Mouse (Mus musculus) brain, embryonic 14.5 days (tissue): ENCODE data around the gene Tnp1. TPM values are rescaled to one million over a fixed set of nuclear protein-coding genes. Genes with fewer than 3 reads are reported as not detected.

ENCODE experiments used
- DNase-seq: peaks from one replicate; pipeline ENCODE4 v3.0.0-alpha.2; 2011; ENCODE audit warnings: low read depth
- CTCF ChIP-seq: fragments of 200-500 bp; IDR thresholded peaks from 2 replicates; pipeline ENCODE4 v1.5.1; 2012; ENCODE audit warnings: inconsistent platforms, mild to moderate bottlenecking, moderate library complexity, borderline replicate concordance; ENCODE audit not compliant: insufficient read depth, insufficient read length; ENCODE audit errors: extremely low read depth
- POLR2A ChIP-seq: fragments of 200-500 bp; IDR thresholded peaks from 2 replicates; pipeline ENCODE4 v1.6.1; 2012; ENCODE audit warnings: mild to moderate bottlenecking, inconsistent platforms, borderline replicate concordance; ENCODE audit not compliant: poor library complexity, insufficient read depth, insufficient read length, severe bottlenecking; ENCODE audit errors: extremely low read depth
- polyA plus RNA-seq: library from polyadenylated mRNA; depleted of rRNA; stranded (reverse); fragments of >200 nt; gene quantifications from 2 replicates; pipeline ENCODE4 v1.2.3, GENCODE M21; 2012; rRNA removed

The Tnp1 gene
- polyA plus RNA-seq = not detected in 2 replicates

GRCm38 (mm10) chr1:73015731-73016130 lies at the start of gene Tnp1:
Gene Tnp1 (minus strand): TSS chr1:73015909.
- no peak for DNase-seq
- TF ChIP-seq CTCF (no peak), POLR2A (no peak)

- DNase-seq = no peak
Observed at GRCm38 (mm10) chr1:73064336-73064735, 48.6 kb upstream of the Tnp1 start.

GRCm38 (mm10) chr1:73061491-73062233 lies 46.0 kb upstream of the Tnp1 start:
- TF ChIP-seq POLR2A (no peak), CTCF (no peak)
- DNase-seq = no peak

More at GRCm38 (mm10) chr1:73064336-73064735, 48.6 kb upstream of the Tnp1 start:
- no peak for TF ChIP-seq POLR2A
- TF ChIP-seq CTCF = no peak

- TF ChIP-seq POLR2A (no peak), CTCF (no peak)
Observed at GRCm38 (mm10) chr1:73060271-73060670, 44.6 kb upstream of the Tnp1 start.

GRCm38 (mm10) chr1:73056266-73057001 lies 40.7 kb upstream of the Tnp1 start:
- TF ChIP-seq CTCF (no peak), POLR2A (no peak)
- no peak for DNase-seq

More at GRCm38 (mm10) chr1:73060271-73060670, 44.6 kb upstream of the Tnp1 start:
- no peak for DNase-seq

GRCm38 (mm10) chr1:73055820-73056219 lies 40.1 kb upstream of the Tnp1 start:
- no peak for TF ChIP-seq POLR2A
- no peak for TF ChIP-seq CTCF
- DNase-seq = no peak

GRCm38 (mm10) chr1:73055206-73055605 lies 39.5 kb upstream of the Tnp1 start:
- TF ChIP-seq CTCF = no peak
- TF ChIP-seq POLR2A = no peak
- DNase-seq = peak; percentile 38

GRCm38 (mm10) chr1:73053545-73054326 lies 38.0 kb upstream of the Tnp1 start:
- TF ChIP-seq CTCF (no peak), POLR2A (no peak)
- peak; percentile 45 for DNase-seq

- DNase-seq = no peak
- TF ChIP-seq POLR2A (no peak), CTCF (no peak)
Observed at GRCm38 (mm10) chr1:73046896-73047672, 31.4 kb upstream of the Tnp1 start.

GRCm38 (mm10) chr1:73045948-73046685 lies 30.4 kb upstream of the Tnp1 start:
- peak; percentile 57 for DNase-seq
- no peak for TF ChIP-seq POLR2A
- TF ChIP-seq CTCF = no peak
